Mouse (Mus musculus) lung, adult 2 months (tissue): ENCODE results near the gene Ogdh.

ENCODE experiments used
- CTCF ChIP-seq: fragments of 200-500 bp; IDR thresholded peaks from 2 replicates; pipeline ENCODE4 v1.5.1; 2011; ENCODE audit warnings: mild to moderate bottlenecking, low read length, control low read depth; ENCODE audit not compliant: insufficient read depth
- POLR2A ChIP-seq: fragments of 200-500 bp; IDR thresholded peaks from 2 replicates; pipeline ENCODE4 v1.6.1; 2011; ENCODE audit warnings: low read depth, mild to moderate bottlenecking, control low read depth, low read length, borderline replicate concordance; ENCODE audit errors: extremely low read depth

GRCm38 (mm10) chr11:6391516-6392276, 100.3 kb downstream of the Ogdh start:
- TF ChIP-seq CTCF (no peak), POLR2A (no peak)
